Mouse (Mus musculus) gastrocnemius, postnatal 36 days (tissue): ENCODE data around the gene Pla2g2d. TPM values are rescaled to one million over a fixed set of nuclear protein-coding genes. Genes with fewer than 3 reads are reported as not detected.

Experiments used
- DNase-seq, 2 experiments: peaks; one replicate each; pipeline ENCODE4 v3.0.0; 2022
- intact Hi-C: fragments of 180-260 bp; cut with DNase I; formaldehyde crosslinking; loops from one replicate; pipeline ENCODE4 v1.15.1; 2025
- total RNA-seq, 2 experiments: library from RNA; stranded (reverse); gene quantifications; 2 replicates each; pipeline ENCODE4 v1.2.3; 2021

Pla2g2d gene
- total RNA-seq, 2 experiments from 2014 or later, result 0.20 to 0.27 TPM

DNA sequence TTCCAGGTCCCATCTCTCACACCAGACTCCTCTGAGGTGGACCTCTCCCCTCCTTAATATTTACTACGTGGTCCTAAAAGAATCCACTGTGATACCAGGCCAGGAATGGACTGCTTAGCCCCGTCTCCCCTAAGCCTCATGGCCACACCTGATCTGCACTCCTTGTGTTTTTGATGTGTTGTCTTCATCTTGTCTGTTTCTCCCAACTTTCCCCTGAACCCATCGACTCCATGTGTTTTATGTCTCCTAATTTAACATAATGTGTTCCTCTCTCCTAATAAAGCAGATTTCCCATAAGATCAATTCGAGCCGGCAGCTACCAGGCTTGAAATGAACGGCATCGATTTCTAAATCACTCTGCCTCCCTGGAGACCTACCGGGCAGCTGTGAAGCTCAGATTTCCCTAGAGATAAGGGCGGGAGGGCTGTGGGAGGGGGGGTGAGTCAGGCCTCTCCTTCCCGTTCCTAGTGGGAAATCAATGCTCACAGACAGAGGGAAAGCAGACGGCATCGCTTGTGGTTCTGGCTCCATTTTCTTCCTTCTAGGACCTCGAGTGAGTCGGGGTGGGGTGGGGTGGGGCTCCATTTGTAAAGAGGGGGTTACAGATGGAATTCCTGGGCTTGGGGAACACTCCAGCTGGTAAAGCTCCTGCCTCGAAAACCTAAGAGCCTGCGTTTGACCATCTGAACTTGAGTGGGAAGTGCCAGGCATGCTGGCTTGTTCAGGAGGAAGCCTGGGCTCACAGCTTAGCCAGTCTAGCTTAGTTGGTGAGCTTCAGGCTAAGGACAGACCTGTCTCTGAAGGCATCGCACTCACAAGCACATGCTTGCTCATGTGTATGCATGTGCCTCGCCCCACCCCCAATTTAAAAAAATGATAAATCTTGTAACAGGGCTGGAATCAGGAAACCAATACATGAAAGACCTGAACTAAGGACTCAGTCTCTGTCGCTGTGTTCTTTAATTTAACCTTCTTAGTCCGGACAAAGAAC lies 2.2 kb downstream of the Pla2g2d start:
- DNase-seq, result no peak
- intact Hi-C loops, result no loop called here

DNA sequence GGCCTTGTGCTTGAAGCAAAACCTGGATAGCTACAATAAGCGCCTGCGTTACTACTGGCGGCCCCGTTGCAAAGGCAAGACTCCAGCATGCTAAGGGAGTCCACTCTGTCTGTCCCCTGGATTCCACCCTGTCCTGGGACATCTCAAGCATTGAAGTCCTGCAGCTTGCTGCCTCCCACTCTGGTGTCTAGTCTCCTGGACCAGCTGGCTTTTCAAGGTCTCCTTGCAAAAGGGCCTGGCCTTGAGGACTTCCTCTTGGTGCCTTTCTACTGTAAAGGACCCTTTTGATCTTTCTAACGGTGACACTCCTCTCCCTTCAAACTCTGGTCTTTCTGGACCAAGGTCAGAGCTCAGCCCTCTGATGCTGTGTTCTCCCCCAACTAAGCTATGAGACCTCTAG lies 4.8 kb downstream of the Pla2g2d start:
- intact Hi-C loops, result no loop called here
- DNase-seq, result no peak

DNA sequence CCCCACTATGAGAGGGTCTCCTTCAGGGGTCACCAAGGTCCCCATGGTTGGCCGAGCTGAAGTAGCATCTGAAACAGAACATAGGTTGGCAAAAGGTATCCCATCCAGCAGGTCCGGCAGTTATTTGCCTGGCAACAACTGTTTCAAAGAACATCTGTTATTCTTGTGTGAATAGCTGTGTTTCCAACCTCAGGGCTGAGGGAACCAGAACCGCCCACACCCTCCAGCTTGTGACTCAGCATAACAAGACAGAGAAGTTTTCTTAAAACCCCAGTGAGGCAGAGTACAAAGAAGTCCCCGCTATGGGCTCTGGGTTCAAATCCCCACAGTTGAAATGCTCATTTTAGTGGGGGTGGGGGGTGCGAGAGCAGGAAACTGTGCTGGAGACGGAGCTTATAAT lies 6.6 kb downstream of the Pla2g2d start:
- peak in 1 of 2 experiments; percentile 33 for DNase-seq
- intact Hi-C loops, result no loop called here

DNA sequence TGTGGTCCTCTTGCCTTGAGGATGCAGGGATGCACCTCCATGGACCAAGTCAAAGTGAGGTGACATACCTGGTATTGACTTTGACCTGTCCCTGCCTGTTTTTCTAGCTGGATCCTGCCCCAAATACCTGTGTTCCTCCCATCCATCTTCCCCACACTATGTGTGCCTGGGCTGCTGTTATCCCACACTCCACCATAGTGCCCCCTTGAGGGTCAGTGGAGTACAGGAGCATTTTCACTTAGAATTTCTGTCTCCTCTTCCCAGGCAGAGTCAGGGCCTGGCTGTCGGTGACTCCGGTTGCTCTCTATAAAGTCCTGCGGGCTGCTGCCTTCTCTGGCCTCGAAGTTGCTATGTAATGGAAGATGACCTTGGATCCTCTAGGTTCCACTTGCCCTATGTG lies 10.2 kb downstream of the Pla2g2d start:
- no peak for DNase-seq
- intact Hi-C loops, result no loop called here

DNA sequence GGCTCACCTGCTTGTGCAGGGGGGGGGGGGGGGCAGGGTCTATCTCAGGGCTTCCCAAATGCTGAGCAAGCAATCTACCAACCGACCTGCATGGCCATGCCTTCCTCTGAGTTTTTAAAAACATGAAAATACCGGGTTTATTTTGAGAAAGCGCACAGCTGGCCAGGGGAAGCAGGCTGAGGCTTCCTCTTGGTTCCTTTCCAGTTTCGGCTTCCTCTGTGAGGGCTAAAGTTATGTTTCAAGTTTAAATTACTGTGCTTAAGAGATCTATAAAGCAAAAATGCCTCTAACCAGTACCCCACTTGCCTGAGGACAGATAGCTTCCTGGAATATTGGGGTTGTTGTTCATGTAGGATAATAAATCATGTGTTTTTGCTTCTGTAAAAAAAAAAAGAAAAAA lies 10.6 kb downstream of the Pla2g2d start:
- intact Hi-C loops, result no loop called here
- DNase-seq, result no peak

DNA sequence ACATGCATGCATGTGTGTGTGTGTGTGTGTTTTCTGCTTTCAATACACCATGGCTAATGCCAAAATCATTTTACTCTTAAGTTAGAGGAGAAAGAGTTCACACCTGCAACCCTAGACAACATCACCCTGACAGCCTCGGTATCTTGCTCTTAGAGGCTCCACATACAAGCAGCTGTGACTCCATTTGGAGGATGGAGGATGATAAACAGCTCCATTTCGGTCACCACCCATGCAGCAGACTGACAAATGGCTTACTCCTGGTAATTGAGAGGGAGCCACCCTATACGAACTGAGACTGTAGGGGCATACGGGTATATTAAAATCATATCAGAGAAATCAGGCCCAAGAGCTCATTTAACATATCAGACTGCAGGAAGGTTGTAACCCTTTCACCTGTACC lies 12.8 kb downstream of the Pla2g2d start:
- no peak for DNase-seq
- intact Hi-C loops, result no loop called here

DNA sequence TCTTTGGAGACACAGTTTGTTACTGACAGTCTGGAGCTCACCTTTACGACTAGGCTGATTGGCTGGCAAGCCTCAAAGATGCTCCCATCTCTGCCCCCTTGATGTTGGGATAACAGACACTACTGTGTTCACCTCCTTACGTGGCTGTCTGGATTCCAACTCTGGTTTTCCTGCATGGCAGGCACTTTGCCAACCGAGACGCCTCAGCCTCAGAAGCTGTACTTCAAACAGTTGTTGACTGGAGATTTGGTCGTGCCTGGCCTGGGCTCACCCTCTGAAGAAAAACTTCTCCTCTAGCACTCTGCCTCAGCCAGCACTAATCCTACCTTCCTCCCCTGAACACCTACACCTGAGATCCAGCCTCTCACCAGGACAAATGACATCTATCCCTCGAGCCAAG lies 15.9 kb downstream of the Pla2g2d start:
- intact Hi-C loops, result no loop called here
- DNase-seq, result no peak

DNA sequence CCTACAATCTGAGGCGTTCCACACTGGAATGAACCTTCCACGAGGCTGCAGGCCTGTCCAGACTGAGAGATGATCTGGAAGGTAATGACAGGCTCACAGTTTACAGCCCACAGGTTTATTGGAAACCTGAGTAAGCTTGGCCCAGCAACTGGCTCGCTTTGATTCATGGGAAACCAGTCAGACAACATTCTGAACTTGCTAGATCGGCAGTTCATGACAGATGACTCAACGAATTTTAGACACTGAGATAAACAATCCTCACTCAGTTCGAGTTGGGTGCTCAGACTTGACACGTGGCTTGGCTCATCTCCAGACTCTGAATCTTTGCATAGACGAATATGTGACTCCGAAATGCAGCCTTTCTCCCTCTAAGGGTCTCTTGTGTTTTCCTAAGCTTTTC lies 17.1 kb downstream of the Pla2g2d start:
- intact Hi-C loops, result loop anchor here (2.0 kb wide), 1 partner anchor 44 kb away; no protein-coding TSS in a partner anchor
- DNase-seq, result no peak

DNA sequence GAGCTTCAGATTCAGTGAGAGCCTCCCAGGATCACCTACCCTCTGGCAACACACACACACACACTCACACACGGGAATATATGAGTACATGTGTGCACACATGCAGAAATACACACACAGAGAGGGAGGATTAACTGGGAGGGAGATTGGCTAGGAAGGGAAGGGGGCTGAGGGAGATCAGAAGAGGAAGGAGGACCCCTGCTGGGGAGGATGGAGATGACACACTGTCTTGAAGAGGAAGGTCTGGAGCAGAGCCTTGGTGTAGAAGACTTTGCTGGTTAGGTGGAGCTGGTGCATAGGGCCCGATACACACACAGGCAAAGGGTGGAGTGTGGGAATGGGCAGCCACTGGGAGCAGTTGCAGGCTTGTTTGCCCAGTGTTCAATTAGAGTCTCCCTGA lies 17.7 kb downstream of the Pla2g2d start:
- intact Hi-C loops, result loop anchor here (2.0 kb wide), 1 partner anchor 44 kb away; no protein-coding TSS in a partner anchor
- DNase-seq, result no peak

DNA sequence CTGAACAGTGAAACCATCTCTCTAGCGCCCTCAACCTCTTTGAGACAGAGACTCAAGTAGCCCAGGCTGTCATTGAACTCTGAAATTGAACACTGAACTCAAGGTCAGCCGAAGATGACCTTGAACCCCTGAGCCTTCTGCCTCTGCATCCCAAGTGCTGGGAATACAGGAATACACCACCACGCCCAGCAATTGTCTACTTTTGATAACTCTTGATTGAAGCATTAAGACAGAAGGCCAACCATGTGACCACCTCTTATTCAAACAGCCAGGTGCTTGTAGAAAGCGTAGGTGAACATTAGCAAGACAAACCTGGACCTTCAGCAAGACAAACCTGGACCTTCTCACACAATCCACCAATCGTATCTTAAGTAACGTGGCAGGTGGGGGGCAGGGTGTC lies 18.8 kb downstream of the Pla2g2d start:
- intact Hi-C loops, result no loop called here
- DNase-seq, result no peak

DNA sequence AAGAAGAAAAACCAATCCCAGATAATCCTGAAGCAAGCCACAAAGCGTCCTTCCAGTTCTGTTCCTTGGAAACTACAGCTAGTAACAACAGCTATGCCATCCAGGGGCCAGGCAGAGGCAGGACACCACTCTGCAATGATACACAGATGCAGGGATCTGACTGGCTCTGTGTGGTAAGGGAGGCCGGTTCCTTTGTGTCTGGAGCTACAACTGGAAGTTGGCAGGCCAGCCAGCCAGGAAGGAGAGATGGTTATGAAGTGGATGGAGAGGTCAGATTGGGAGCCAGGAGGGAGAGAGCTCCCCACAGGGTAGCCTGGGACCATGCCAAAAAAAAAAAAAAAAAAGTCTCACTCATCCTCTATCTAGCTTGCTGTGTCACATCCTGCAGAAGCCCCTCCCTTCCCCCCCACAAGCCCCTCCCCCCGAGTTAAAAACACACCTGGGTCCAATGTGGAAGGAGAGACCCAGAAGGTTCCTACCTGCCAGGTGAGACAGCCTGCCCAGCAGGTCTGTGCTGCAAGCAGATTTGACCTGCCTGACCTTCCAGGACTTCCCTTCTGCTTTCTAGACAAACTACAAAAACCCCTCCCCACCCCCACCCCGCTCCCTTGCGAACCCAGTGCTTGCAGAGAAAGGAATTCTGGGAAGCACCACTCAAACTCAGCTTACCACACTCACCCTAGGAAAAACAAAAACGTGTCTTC lies 21.1 kb downstream of the Pla2g2d start:
- DNase-seq, result no peak
- intact Hi-C loops, result loop anchor here (5.0 kb wide), 1 partner anchor 89 kb away; no protein-coding TSS in a partner anchor

DNA sequence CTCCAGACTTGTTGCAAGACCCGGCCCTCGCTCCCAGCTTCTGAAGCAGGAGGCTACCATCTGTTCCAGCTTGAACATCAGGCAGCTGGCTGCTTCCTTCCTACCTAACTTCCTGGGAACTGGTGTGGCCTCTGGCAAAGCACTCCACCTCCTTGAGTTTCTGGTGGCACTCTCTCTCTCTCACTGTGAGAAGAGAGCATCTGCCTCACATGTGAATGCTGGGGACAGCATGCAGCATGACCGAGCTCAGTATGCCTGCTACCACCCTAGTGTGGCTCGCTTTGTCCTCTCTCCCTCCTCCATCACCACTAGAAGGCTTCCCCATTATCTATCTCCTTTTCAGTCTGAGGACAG lies 21.7 kb downstream of the Pla2g2d start:
- DNase-seq, result no peak
- intact Hi-C loops, result loop anchor here (5.0 kb wide), 1 partner anchor 90 kb away; no protein-coding TSS in a partner anchor

DNA sequence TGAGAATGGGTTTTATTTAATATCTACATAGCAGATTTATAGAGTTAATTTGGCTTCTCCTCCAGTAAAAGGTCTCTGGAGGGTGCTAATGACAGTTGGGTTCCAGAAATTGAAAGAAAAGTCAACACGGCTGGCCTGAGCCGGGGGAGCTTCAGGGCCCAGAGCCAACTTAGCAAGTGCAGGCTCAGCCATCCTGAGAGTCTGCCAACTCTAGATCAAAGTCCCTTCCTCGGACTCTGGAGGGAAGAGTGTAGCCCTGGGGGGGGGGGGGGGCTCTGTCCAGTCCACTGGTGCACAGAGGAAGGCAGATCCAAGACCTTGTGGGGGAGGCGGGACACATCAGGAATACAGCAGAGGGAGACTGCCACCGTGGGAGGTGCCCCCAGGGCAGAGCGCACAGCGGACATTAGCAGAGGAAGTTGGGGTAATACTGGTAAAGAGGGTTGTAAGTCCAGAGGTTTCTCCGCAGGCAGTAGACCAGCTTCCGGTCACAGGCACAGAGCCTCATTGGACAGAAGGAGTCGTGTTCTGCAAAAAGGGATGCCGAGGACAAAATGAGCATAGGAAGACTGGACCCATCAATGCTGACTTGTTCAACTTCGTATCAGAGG lies 24.7 kb downstream of the Pla2g2d start:
- DNase-seq, result no peak
- intact Hi-C loops, result no loop called here

DNA sequence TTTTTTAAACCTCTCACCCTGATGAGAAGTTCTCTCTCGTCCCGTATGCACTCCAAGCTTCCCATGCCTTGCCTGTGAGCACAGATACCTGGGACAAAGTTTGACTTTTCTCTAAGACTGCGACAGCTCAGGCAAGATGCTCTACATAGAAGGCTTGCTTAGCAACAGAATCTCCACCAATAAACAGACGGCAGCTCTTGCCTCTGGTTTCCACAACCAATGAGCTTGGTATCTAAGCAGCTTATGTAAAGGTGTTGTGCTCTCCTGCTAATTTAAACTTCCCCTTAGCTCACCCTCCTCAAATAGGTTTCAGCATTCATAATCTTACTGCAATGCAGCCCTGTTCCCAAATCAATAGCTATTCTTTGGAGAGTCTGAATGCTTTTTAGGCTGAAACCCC lies 26.1 kb downstream of the Pla2g2d start:
- DNase-seq, result no peak
- intact Hi-C loops, result no loop called here

DNA sequence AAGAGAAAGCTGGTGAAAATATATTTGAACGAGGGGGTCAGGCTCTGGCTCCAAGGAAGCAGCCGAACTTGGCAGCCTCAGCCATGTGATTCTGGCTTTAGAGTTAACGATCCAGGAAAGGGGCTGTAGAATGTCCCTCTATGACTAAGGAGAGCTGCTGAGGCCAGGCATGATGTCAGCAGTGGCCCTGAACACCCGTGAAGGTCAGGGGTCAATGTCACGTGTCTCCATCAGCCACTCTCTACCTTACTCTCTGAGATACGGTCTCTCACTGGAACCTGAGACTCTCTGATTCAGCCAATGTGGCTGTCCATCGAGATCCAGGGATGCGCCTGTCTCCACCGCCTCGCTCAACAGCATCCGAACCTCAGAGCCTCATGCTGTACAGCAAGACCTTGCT lies 27.4 kb downstream of the Pla2g2d start:
- intact Hi-C loops, result no loop called here
- no peak for DNase-seq

DNA sequence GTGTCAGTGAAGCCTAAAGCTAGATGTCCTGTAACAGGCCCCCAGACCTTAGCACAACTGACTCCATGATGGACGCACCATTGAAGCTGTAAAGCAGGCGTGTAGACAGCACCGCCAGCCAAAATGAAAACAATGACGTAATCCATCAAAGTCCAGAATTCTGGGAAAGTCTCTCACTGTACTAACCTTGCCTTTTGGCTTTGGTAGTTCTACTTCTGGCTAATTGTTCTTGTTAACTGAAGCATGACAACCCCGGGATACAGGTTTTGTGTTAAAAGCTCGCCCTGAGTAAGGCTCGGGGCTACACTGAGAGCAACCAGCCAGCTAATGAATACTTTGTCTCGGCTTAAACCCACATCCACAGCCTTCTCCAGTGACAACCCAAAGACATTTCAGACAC lies 29.7 kb downstream of the Pla2g2d start:
- intact Hi-C loops, result no loop called here
- DNase-seq, result no peak

DNA sequence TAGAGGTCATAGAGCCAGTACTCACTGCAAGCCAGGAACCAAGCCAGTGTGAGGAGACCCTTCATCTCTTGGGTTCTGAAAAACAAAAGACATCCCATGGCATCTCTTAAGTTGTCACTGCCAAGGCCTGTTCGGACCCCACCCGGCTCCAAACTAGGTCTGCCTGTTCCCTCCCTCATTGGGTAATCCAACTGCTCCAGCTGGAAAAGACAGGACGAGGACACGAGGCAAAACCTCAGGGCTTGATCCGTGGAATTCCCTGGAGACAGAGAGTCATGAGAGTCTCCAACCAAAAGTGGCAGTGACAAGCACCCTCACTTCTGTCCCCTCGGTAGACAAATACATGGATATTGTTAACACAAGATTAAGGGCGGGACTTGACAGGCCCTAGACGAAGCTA lies 30.6 kb downstream of the Pla2g2d start:
- intact Hi-C loops, result no loop called here
- no peak for DNase-seq

DNA sequence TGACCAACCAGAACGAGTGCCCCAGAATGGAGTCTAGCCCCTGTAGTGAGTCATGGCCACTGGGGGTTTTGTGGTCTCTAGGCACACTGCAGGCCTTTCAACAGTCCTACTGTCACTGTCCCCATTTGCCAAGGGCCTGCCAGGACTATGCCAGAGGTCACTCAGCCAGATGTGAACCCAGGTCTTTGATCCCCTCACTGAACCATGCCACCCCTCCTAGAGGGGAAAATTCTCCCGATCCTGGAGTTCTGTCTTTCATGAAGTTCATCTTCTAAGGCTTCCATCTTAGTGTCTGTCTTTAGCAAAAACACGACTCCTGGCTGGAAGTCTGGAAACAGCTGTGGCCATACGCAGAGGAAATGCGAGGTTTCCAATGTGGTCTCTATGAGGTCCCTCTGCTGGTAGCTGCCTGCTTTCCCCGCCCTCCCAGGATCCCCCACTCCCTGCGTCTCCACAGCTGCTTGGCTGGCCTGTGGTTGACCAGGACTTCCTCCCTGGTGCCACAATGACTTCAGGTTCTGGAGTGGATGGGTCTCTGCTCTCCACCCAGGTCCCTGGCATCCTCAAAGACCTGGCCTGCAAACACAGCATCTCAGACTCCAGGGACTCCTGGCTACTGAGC lies 31.5 kb downstream of the Pla2g2d start:
- intact Hi-C loops, result no loop called here

DNA sequence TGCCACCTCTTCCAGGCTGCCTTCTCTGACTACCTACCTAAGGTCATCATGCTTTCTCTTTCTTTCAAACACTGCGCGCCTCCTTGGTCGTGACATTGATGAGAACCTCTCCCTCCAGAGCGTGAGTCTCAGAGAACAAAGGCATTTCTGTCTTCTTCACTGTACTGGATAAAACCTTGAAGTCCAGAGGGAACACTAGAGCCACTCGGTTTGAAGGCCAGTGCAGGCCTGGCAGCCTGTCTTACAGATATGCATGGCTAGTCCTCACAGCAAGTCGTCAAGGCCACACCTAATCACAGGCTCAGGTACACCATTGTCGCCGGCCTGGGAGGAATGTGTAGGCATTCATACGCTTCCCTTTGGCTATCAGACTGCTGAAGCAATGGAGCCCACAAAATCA lies 40.6 kb downstream of the Pla2g2d start:
- no peak for DNase-seq
- intact Hi-C loops, result no loop called here

More for the DNA sequence above, 31.5 kb downstream of the Pla2g2d start:
- DNase-seq, result peak in 1 of 2 experiments; percentile 39

DNA sequence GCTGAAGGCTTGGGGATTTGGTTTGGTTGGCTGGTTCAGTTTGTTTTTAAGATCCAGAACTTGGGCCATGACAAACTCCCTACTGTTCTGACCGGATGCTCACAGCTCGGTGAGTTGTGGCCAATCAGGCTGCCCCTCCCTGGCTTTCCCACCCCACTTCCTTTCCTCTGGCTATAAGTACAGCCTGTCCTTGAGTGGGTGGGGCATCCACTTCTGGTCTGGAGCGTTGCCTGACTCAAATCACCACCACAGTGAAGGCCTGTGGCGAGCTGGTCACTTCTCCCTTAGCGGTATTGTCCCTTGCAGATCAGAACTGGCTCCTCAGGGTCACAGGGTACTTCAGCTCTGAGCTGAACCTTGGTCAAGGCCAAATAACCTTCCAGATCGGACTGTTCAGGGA lies 42.2 kb downstream of the Pla2g2d start:
- DNase-seq, result no peak
- intact Hi-C loops, result no loop called here

DNA sequence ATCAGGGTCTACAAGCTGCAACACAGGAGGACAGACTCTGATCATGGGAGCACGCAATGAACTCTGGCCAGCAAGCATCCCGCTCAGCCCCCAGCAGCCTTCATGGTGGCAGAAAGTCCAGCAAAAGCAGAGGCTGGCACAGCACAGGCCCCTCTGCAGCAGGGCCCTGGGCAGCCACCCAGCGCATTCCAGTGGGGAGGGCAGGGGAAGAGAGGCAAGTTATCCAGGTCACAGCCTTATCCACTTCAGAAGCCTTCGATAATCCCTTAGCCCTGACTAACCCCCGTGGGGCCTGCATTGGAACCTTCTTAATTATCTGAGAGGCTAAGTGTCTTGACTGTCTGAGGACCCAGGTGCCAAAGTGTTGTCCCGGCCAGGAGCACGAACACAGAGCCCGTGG lies 43.6 kb downstream of the Pla2g2d start:
- intact Hi-C loops, result no loop called here
- DNase-seq, result peak; percentile 28 to 38
